Mouse (Mus musculus) embryonic facial prominence, embryonic 15.5 days (tissue): ENCODE data around the gene Fgfr1op2. TPM values are rescaled to one million over a fixed set of nuclear protein-coding genes. Genes with fewer than 3 reads are reported as not detected.

Source experiments
- ATAC-seq: fragments of 200-750 bp; cut with Nextera tagmentation; 2 replicates; pipeline ENCODE4 v1.8.0; 2017; ENCODE audit warnings: low read depth, moderate TSS enrichment; ENCODE audit not compliant: insufficient number of reproducible peaks, low FRiP score, low TSS enrichment
- H3K27ac ChIP-seq: fragments of 300-500 bp; sonication (generic); replicated peaks from 2 replicates; pipeline ENCODE4 v1.5.1; 2015; ENCODE audit warnings: mild to moderate bottlenecking, inconsistent platforms
- H3K27me3 ChIP-seq: fragments of 300-500 bp; sonication (generic); 2 replicates; pipeline ENCODE4 v1.6.1; 2015; ENCODE audit warnings: inconsistent platforms
- H3K36me3 ChIP-seq: fragments of 300-500 bp; sonication (generic); 2 replicates; pipeline ENCODE4 v1.6.1; 2015; ENCODE audit warnings: mild to moderate bottlenecking, inconsistent platforms
- H3K4me1 ChIP-seq: fragments of 300-500 bp; sonication (generic); 2 replicates; pipeline ENCODE4 v1.6.1; 2015; ENCODE audit warnings: inconsistent platforms
- H3K4me2 ChIP-seq: fragments of 300-500 bp; sonication (generic); replicated peaks from 2 replicates; pipeline ENCODE4 v1.6.1; 2015; ENCODE audit warnings: mild to moderate bottlenecking, inconsistent platforms
- H3K4me3 ChIP-seq: fragments of 300-500 bp; sonication (generic); replicated peaks from 2 replicates; pipeline ENCODE4 v1.5.1; 2015; ENCODE audit warnings: mild to moderate bottlenecking, inconsistent platforms
- H3K9ac ChIP-seq: fragments of 300-500 bp; sonication (generic); 2 replicates; pipeline ENCODE4 v1.6.1; 2015; ENCODE audit warnings: inconsistent platforms
- H3K9me3 ChIP-seq: fragments of 300-500 bp; sonication (generic); replicated peaks from 2 replicates; pipeline ENCODE4 v1.6.1; 2016; ENCODE audit warnings: inconsistent platforms
- WGBS: fragments of 180-500 bp; shearing (Covaris S2); methylation state at CpG from one replicate; pipeline ENCODE4 v1.1.7; 2015; 5-methylcytosine and 5-hydroxymethylcytosine counted together
- polyA plus RNA-seq: library from polyadenylated mRNA; unstranded; fragments of >200 nt; fragmentation: Nextera tagmentation; extraction: Ambion mirVana; gene quantifications from 2 replicates; pipeline ENCODE4 v1.2.1, GENCODE M21; 2015

Gene Fgfr1op2
- polyA plus RNA-seq, 1 experiment from 2014 or later: 91.4 TPM

DNA sequence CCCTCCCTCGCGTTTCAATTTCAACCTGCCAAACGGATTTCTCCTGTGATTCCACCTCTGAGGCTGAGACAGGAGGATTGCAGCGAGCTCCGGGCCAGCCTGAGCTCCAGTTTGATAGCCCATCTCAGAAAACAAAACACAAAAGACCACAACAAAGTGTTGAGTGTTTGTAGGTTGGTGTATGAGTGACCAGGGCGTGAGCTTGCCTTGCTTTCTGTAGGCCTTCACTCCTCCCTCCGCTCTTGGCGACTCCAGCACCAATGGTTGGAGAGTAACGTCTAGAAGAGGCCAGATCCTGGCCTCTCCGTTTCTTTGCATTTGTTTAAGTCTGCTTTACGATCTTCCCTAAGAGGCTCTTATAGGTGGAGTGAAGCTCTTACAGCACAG is 66.2 kb downstream of the Fgfr1op2 start:
- Histone ChIP-seq H3K9me3 (no peaks in the 10 kb centered on the region), H3K4me3 (peak overlapping the region; percentile 85), H3K27me3 (no peaks in the 10 kb centered on the region), H3K4me2 (peak overlapping the region; percentile 85), H3K36me3 (no peaks in the 10 kb centered on the region), H3K4me1 (peaks cover 10% of the 10 kb centered on the region), H3K27ac (peak overlapping the region; percentile 94), H3K9ac (peak overlapping the region; percentile 93)
- WGBS: 38% methylated on average over 11 of the region's 11 CpGs
- no peak for ATAC-seq

Other genes starting within 250 kb of the Fgfr1op2 start
- 13.3 and 14.4 TPM in 2 replicates for gene Itpr2, start 75.0 kb upstream of the Fgfr1op2 start, polyA plus RNA-seq
- gene Ints13, start 632 bp downstream of the Fgfr1op2 start, polyA plus RNA-seq: 56.2 and 61.6 TPM in 2 replicates
- gene Med21, start 65.3 kb downstream of the Fgfr1op2 start, polyA plus RNA-seq: 131 and 139 TPM in 2 replicates
- gene Tm7sf3, start 65.6 kb downstream of the Fgfr1op2 start, polyA plus RNA-seq: 47.2 and 47.9 TPM in 2 replicates
- gene Stk38l, start 147.8 kb downstream of the Fgfr1op2 start, polyA plus RNA-seq: 16.7 and 16.9 TPM in 2 replicates
- 7.2 and 11.5 TPM in 2 replicates for gene Arntl2, start 218.9 kb downstream of the Fgfr1op2 start, polyA plus RNA-seq